Mouse (Mus musculus): ENCODE measurements around the gene Psrc1. TPM values are rescaled to one million over a fixed set of nuclear protein-coding genes. Genes with fewer than 3 reads are reported as not detected.

Psrc1 gene
- polyA plus RNA-seq (2012; rRNA removed), result 27.1 and 71.0 TPM in 2 replicates

DNA sequence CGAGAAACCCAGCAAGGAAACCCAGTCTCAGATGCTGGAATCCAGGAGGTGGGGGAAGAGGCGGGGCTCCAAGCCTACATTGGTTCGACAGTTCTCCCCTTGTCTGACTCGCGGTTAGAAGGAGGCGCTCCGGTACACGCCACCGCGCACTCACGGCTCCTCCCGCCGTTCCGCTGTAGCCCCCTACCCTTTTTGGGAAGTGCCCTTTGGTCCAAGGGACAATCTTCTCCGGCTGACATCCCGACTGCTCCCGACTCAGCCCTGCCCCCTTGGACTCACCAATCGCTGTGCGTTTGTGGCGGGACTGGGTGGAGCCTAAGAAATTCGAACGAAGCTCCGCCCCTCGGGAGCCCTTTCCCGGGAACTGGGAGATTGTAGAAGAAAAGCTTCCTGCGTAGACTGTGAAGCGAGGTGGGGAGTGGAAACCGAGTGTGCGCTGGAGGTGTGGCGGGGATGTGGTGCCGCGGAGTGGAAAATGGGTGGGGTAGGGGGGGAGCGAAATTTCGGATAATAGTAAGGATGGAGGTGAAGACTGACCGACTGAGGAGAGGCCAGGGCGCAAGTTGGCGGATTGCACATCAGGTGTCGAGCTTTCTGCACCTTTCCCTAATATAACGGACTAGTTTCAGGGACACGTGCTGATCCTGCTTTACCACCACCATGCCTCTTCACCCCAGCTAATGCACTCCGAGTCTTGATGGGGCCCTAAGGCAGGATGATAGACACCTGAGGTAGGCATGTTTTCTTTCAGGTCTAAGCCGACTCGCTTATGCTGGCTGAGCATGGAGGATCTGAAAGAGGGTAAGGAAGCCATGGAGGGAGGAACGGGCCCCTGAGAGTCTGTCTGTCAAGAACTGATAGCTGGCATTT lies at the start of gene Psrc1:
Gene Psrc1 (plus strand): TSS at position 355 of the 870 bp plus-strand sequence.
- TF ChIP-seq CTCF (IDR thresholded peaks at IDR 0.05; ENCODE audit: borderline replicate concordance, extremely low read depth, insufficient read depth, insufficient read length) (no peak), POLR2A (IDR thresholded peaks at IDR 0.05; ENCODE audit: borderline replicate concordance, extremely low read depth, insufficient read depth, insufficient read length, poor library complexity, severe bottlenecking) (peak; percentile 18; the same call in 1 of the 2 replicates)
- peak; percentile 96 for DNase-seq (ENCODE audit: low read depth)

DNA sequence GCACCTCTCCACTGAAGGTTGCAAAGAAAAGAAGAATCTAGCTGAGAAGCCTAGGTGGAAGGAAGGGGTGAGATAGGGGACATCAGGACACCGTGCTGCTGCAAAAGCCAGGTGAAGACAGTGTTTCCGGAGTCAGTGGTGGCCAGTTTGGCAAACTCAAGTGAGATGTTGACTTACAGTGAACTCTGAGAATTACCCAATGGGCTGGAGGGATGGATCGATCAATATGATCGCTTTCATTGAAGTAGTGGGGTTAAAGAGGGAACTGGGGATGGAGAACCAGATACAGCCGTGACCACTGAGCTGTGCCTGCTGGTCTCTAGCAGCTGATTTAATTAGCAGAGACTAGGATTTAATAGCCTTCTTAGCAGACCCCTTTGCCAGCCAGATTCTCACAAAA lies 46.8 kb upstream of the Psrc1 start:
- TF ChIP-seq POLR2A (IDR thresholded peaks at IDR 0.05; ENCODE audit: borderline replicate concordance, extremely low read depth, insufficient read depth, insufficient read length, poor library complexity, severe bottlenecking), result no peak
- TF ChIP-seq CTCF (IDR thresholded peaks at IDR 0.05; ENCODE audit: borderline replicate concordance, extremely low read depth, insufficient read depth, insufficient read length), result no peak
- DNase-seq (ENCODE audit: low read depth), result no peak

DNA sequence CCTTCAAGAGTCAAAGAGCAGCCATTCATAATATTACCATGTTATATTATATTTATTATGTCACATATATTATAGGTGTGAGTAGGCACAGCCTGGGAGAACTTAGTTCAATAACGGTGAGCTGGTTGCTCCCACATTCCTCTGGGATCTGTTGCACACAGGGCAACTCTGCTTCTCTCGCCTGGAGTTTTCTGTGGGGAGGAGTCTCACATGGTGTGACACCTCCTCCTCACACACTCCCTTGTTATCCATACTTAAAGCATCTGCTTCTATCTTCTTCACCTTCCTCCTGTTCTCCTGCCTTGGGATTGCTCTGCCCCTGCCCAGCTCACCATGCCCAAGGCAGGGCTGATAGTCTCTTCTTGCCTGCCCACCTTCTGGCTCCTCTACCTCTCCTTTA lies 42.6 kb upstream of the Psrc1 start:
- TF ChIP-seq POLR2A (IDR thresholded peaks at IDR 0.05; ENCODE audit: borderline replicate concordance, extremely low read depth, insufficient read depth, insufficient read length, poor library complexity, severe bottlenecking) (no peak), CTCF (IDR thresholded peaks at IDR 0.05; ENCODE audit: borderline replicate concordance, extremely low read depth, insufficient read depth, insufficient read length) (no peak)
- DNase-seq (ENCODE audit: low read depth), result no peak

DNA sequence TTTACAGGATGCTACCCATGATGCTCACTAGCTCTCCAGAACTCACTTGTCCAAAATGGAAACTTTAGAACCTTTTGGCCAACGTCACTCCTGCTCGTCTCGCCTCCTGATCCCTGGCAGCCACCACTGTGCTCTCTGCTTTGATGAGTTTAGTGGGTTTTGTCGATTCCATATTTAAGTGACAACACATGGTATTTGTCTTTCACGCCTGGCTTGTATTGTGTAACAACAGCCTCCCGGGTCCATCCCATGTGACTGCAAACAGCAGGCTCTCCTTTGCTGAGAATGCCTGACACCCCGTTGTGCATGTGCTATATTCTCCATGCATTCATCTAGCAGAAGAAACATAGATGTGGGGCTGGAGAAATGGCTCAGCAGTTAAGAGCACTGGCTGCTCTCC lies 41.5 kb upstream of the Psrc1 start:
- DNase-seq (ENCODE audit: low read depth), result no peak
- TF ChIP-seq POLR2A (IDR thresholded peaks at IDR 0.05; ENCODE audit: borderline replicate concordance, extremely low read depth, insufficient read depth, insufficient read length, poor library complexity, severe bottlenecking) (no peak), CTCF (IDR thresholded peaks at IDR 0.05; ENCODE audit: borderline replicate concordance, extremely low read depth, insufficient read depth, insufficient read length) (no peak)

DNA sequence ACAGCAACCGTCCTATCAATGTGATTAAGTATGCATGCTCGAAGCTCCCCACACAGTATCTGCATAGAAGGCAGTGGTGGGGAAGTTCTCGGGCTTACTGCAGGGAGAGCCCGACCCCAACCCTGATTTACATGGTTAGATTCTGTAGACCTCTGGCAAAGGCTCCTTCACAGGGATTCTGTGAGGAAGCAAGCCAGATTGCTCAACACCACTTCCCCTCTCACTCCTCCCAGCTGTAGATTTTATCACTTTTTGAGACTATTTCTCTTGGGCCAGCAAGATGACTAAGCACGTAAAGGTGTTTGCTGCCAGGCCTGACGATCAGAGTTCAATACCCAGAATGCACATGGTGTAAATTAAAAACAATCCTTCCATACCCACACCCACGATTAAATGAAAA lies 37.8 kb upstream of the Psrc1 start:
- TF ChIP-seq CTCF (IDR thresholded peaks at IDR 0.05; ENCODE audit: borderline replicate concordance, extremely low read depth, insufficient read depth, insufficient read length) (no peak), POLR2A (IDR thresholded peaks at IDR 0.05; ENCODE audit: borderline replicate concordance, extremely low read depth, insufficient read depth, insufficient read length, poor library complexity, severe bottlenecking) (no peak)
- DNase-seq (ENCODE audit: low read depth), result no peak

DNA sequence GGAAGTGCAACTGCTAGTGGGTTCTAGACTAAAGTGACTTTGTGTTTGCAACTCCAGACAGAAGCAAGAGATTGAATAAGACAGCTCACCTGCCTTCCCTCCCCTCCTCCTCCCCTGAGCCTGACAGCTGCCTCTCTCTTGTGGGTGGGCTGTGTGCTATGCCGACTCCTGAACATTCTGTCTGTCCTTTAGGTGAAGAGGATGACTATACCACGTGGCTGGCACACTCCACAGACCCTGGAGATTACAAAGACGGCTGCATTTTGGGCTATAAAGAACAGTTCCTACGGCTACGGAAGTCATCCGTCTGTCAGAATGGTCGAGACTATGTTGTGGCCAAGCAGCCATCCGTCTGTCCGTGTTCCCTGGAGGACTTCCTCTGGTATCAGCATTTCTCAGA lies 35.3 kb upstream of the Psrc1 start:
- TF ChIP-seq CTCF (IDR thresholded peaks at IDR 0.05; ENCODE audit: borderline replicate concordance, extremely low read depth, insufficient read depth, insufficient read length), result no peak
- no peak for TF ChIP-seq POLR2A (IDR thresholded peaks at IDR 0.05; ENCODE audit: borderline replicate concordance, extremely low read depth, insufficient read depth, insufficient read length, poor library complexity, severe bottlenecking)

DNA sequence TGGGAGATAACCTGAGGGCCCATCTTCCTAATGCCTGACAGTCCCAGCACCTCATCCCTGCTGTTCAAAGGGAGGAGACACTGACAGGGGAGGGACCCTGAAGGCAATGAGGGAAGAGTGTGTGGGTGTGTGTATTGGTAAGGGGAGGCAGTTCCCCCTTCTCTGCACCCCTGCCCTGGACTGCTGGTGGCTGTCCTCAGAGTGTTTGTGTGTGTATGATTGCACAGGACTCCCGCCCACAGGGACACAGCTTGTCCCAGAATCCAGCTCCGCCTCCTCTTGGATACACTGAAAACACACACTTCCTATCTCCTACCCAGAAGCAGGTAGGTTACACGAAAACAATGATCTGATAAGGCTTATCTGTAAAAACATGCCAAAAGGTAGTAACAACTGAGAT lies 28.4 kb upstream of the Psrc1 start:
- DNase-seq (ENCODE audit: low read depth), result no peak
- TF ChIP-seq POLR2A (IDR thresholded peaks at IDR 0.05; ENCODE audit: borderline replicate concordance, extremely low read depth, insufficient read depth, insufficient read length, poor library complexity, severe bottlenecking) (no peak), CTCF (IDR thresholded peaks at IDR 0.05; ENCODE audit: borderline replicate concordance, extremely low read depth, insufficient read depth, insufficient read length) (no peak)

More for the DNA sequence above, 35.3 kb upstream of the Psrc1 start:
- DNase-seq (ENCODE audit: low read depth), result no peak

DNA sequence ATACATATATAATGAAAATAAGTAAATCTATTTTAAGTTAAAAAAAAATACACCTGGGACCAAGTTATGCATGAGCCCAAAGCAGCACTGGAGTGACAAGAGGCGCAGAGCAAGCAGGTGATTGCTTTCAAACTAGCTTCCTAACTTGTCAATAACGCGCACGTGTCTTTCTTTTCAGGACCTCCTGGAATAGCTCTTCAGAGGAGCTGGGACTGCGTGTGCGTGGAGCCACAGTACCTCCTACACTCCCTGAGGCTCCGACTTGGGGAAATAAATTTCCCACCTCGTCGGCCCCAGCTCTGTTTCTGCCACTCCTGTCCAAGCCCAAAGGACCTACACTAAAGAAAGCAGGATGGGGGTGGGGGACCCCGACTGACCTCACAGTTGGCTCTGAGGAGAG lies 26.6 kb upstream of the Psrc1 start:
- TF ChIP-seq CTCF (IDR thresholded peaks at IDR 0.05; ENCODE audit: borderline replicate concordance, extremely low read depth, insufficient read depth, insufficient read length), result no peak
- no peak for TF ChIP-seq POLR2A (IDR thresholded peaks at IDR 0.05; ENCODE audit: borderline replicate concordance, extremely low read depth, insufficient read depth, insufficient read length, poor library complexity, severe bottlenecking)
- DNase-seq (ENCODE audit: low read depth), result no peak

DNA sequence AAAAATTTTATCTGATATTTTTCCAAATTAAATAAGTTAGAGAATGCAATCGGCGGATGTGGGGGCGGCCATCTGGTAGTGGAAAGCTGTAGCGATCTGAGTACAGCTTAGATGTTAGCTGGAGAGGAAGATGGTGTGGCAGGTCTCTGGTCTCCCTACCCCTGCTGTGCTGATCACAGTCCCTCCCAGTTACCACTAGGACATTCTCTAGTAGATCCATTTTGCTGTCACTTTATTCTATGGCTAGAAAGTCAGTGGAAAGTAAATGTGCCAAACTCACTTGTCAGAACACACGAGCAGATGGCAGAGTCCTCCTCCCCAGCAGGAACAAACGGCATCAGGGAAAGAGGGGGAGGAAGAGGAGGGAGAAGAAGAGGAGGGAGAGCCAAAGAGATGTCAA lies 25.2 kb upstream of the Psrc1 start:
- DNase-seq (ENCODE audit: low read depth), result peak; percentile 72
- TF ChIP-seq CTCF (IDR thresholded peaks at IDR 0.05; ENCODE audit: borderline replicate concordance, extremely low read depth, insufficient read depth, insufficient read length) (no peak), POLR2A (IDR thresholded peaks at IDR 0.05; ENCODE audit: borderline replicate concordance, extremely low read depth, insufficient read depth, insufficient read length, poor library complexity, severe bottlenecking) (no peak)

DNA sequence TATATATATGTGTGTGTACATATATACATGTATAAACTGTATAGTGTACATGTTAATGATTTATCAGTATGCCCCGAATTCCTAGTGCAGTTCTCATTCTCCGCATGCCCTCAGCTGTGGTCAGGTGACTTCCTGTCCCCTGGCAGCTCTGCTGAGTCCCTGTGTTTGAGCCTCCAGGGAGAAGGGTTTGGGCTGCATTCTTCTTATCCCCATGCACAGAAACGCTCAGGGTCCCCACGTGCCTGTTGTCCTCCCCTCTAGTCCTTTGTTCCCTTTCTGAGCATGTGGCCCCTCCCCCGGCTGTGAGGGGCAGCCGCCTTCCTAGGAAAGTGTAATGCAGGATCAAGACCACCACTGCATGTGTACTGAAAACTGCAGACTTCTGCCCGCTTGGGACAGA lies 22.7 kb upstream of the Psrc1 start:
- DNase-seq (ENCODE audit: low read depth), result peak; percentile 67
- TF ChIP-seq POLR2A (IDR thresholded peaks at IDR 0.05; ENCODE audit: borderline replicate concordance, extremely low read depth, insufficient read depth, insufficient read length, poor library complexity, severe bottlenecking), result no peak
- TF ChIP-seq CTCF (IDR thresholded peaks at IDR 0.05; ENCODE audit: borderline replicate concordance, extremely low read depth, insufficient read depth, insufficient read length), result no peak

DNA sequence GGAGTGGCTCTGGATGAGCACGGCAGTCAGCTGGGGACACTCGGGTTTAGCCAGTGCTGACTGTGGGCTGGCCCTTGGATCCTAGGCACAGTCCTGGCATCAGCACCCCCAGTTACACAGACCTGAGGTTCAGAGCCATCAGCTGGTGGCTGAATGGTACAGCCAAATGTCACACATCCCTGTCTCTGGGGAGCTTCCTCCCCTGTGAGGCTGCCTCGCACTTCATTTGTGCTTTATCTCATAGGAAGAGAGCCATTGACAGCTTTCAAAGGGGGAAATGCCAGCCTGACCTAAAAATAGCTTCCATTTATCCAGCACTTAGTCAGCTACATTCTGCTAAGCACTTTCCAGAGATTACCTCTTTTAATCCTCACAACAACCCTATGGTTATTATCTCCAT lies 20.0 kb upstream of the Psrc1 start:
- TF ChIP-seq POLR2A (IDR thresholded peaks at IDR 0.05; ENCODE audit: borderline replicate concordance, extremely low read depth, insufficient read depth, insufficient read length, poor library complexity, severe bottlenecking) (no peak), CTCF (IDR thresholded peaks at IDR 0.05; ENCODE audit: borderline replicate concordance, extremely low read depth, insufficient read depth, insufficient read length) (no peak)
- peak; percentile 55 for DNase-seq (ENCODE audit: low read depth)
